Mouse (Mus musculus): ENCODE measurements at regions not wholly inside any gene's neighbourhood (a gene's known extent, or its start where the extent isn't known, plus 50 kb on each side); places are given as distances from the start of the nearest gene placed in this dataset.

DNA sequence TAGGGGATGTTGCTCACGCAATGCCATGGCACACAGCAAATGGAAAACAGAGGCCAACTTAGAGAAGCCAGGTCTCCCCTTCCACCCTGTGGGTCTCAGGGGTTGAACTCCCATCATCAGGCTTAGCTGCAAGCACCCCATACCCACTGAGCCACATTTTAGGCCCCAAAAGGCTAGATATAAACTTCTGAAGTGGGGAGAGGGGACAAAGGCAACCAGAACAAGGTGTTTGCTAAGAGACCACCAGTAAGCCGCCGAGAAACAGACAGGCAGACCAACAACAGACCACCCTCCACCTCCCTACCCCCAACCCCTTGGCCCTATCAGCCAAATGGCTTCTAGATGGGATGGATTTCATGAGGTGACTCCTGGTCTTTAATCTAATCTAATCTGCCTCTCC is 72.9 kb upstream of the Tbx3 start:
- no peak for TF ChIP-seq CTCF (IDR thresholded peaks at IDR 0.05; ENCODE audit: insufficient read depth, low read depth, low read length)
- TF ChIP-seq POLR2A (IDR thresholded peaks at IDR 0.05; ENCODE audit: insufficient read depth, low read depth, low read length): no peak
